Mouse (Mus musculus) cortical plate, adult 2 months (tissue): ENCODE measurements around the gene Zfp692. TPM values are rescaled to one million over a fixed set of nuclear protein-coding genes. Genes with fewer than 3 reads are reported as not detected.
"Not testable (repeated sequence)": the region's sequence is repeated elsewhere in the genome, so short reads cannot be mapped to it uniquely, and the experiment has no call there.

Experiments used
- H3K27ac ChIP-seq: fragments of 200-500 bp; 2 replicates; pipeline ENCODE4 v1.5.1; 2012; ENCODE audit warnings: low read length, control low read depth, inconsistent platforms; ENCODE audit not compliant: insufficient read depth
- H3K4me1 ChIP-seq: fragments of 200-500 bp; 2 replicates; pipeline ENCODE4 v1.6.1; 2011; ENCODE audit warnings: low read length; ENCODE audit not compliant: control insufficient read depth, insufficient read depth
- H3K4me3 ChIP-seq: fragments of 200-500 bp; 2 replicates; pipeline ENCODE4 v1.5.1; 2011; ENCODE audit warnings: mild to moderate bottlenecking, low read length, control low read depth; ENCODE audit not compliant: insufficient read depth
- CTCF ChIP-seq: fragments of 200-500 bp; IDR thresholded peaks from 2 replicates; pipeline ENCODE4 v1.5.1; 2011; ENCODE audit warnings: mild to moderate bottlenecking, control low read depth, low read length; ENCODE audit not compliant: insufficient read depth; ENCODE audit errors: extremely low read depth
- POLR2A ChIP-seq: fragments of 200-500 bp; IDR thresholded peaks from 2 replicates; pipeline ENCODE4 v1.6.1; 2011; ENCODE audit warnings: mild to moderate bottlenecking, low read length, control low read depth; ENCODE audit not compliant: insufficient read depth; ENCODE audit errors: extremely low read depth
- polyA plus RNA-seq: library from polyadenylated mRNA; depleted of rRNA; stranded (reverse); fragments of >200 nt; gene quantifications from 2 replicates; pipeline ENCODE4 v1.2.3, GENCODE M21; 2012; rRNA removed

The Zfp692 gene
- polyA plus RNA-seq, 1 experiment = 65.6 TPM

GRCm38 (mm10) chr11:58352681-58353548, 46.0 kb downstream of the Zfp692 start:
- TF ChIP-seq CTCF = no peak
- TF ChIP-seq POLR2A = no peak
- no peak overlapping the region for H3K4me3 ChIP-seq
- peaks cover 2% of the 10 kb centered on the region; the same call in 1 of the 2 replicates for H3K4me1 ChIP-seq
- no peak overlapping the region for H3K27ac ChIP-seq

DNA sequence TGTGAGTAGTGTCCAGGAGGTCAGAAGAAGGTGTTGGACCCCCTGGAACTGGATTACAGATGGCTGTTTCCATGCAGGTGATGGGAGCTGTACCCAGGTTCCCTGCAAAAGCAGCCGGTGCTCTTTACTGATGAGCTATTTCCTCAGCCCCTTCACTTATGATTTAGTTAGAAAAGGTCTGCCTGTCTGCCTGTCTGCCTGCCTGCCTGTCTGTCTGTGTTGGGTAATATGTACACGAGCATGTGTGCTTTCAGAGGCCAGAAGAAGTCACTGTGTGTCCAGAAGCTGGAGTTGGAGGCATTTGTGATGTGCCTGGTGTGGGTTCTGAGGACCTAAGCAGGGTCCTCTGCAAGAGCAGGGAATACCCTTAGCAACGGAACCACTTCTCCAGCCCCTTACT, 46.8 kb downstream of the Zfp692 start:
- H3K4me3 ChIP-seq = no peak overlapping the region
- no peak overlapping the region for H3K27ac ChIP-seq
- H3K4me1 ChIP-seq = peaks cover 2% of the 10 kb centered on the region; the same call in 1 of the 2 replicates
- TF ChIP-seq POLR2A (no peak), CTCF (no peak)

DNA sequence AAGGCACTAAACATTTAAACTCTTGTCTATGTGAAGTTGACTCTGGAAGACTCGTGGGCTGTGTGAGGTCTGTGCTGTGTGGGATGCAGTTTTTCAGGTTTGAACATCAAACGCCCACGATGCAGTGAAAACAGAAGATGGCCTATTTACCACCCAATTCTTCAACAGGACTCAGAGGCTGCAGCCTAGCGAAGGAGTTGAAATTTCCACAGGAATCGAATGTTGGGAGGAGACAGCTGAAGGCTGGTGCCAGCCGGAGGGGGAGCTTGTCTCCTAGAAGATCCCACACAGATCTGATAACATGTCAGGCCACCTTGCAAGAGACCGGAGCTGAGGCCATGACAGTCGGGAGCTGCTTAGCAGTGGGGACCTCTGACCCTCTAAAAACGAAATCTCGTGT, 47.6 kb downstream of the Zfp692 start:
- TF ChIP-seq CTCF (no peak), POLR2A (no peak)
- Histone ChIP-seq H3K4me3 (no peak overlapping the region), H3K27ac (no peak overlapping the region), H3K4me1 (peaks cover 2% of the 10 kb centered on the region; the same call in 1 of the 2 replicates)

GRCm38 (mm10) chr11:58354927-58355326, 48.1 kb downstream of the Zfp692 start:
- no peak overlapping the region for H3K27ac ChIP-seq
- no peak overlapping the region for H3K4me3 ChIP-seq
- TF ChIP-seq CTCF (no peak), POLR2A (no peak)
- peaks cover 2% of the 10 kb centered on the region; the same call in 1 of the 2 replicates for H3K4me1 ChIP-seq

- Histone ChIP-seq H3K4me1 (peaks cover 2% of the 10 kb centered on the region; the same call in 1 of the 2 replicates), H3K27ac (no peak overlapping the region), H3K4me3 (no peak overlapping the region)
- TF ChIP-seq CTCF (no peak), POLR2A (no peak)
Measured at GRCm38 (mm10) chr11:58357042-58357441, 50.2 kb downstream of the Zfp692 start.

GRCm38 (mm10) chr11:58357844-58358534, 51.1 kb downstream of the Zfp692 start:
- Histone ChIP-seq H3K27ac (no peak overlapping the region), H3K4me1 (peaks cover 2% of the 10 kb centered on the region; the same call in 1 of the 2 replicates), H3K4me3 (no peak overlapping the region)
- no peak for TF ChIP-seq POLR2A
- TF ChIP-seq CTCF = no peak

GRCm38 (mm10) chr11:58362562-58362961, 55.7 kb downstream of the Zfp692 start:
- H3K4me1 ChIP-seq, H3K4me3 ChIP-seq, H3K27ac ChIP-seq: not testable (repeated sequence)

Other genes with a start within 250 kb of the Zfp692 start
- not detected in 2 replicates for gene Gm12248, start 213.9 kb upstream of the Zfp692 start, polyA plus RNA-seq
- gene Cnot8, start 202.9 kb upstream of the Zfp692 start, polyA plus RNA-seq = 75.1 and 81.7 TPM in 2 replicates
- 8.6 and 9.5 TPM in 2 replicates for gene Gemin5, start 138.5 kb upstream of the Zfp692 start, polyA plus RNA-seq
- 50.0 and 50.1 TPM in 2 replicates for gene Mrpl22, start 135.4 kb upstream of the Zfp692 start, polyA plus RNA-seq
- 9.0 and 9.6 TPM in 2 replicates for gene Igtp, start 107.5 kb upstream of the Zfp692 start, polyA plus RNA-seq
- 4.0 and 5.7 TPM in 2 replicates for gene Irgm2, start 107.5 kb upstream of the Zfp692 start, polyA plus RNA-seq
- gene 4930438A08Rik, start 32.3 kb upstream of the Zfp692 start, polyA plus RNA-seq = not detected in 2 replicates
- 50.2 and 50.7 TPM in 2 replicates for gene Zfp672, start 23.3 kb downstream of the Zfp692 start, polyA plus RNA-seq
- gene Sh3bp5l, start 23.7 kb downstream of the Zfp692 start, polyA plus RNA-seq = 42.4 and 44.6 TPM in 2 replicates
- 0.08 and 0.11 TPM in 2 replicates for gene Lypd8, start 72.0 kb downstream of the Zfp692 start, polyA plus RNA-seq
- gene 1810065E05Rik, start 114.0 kb downstream of the Zfp692 start, polyA plus RNA-seq = not detected in 2 replicates
- gene Gm12253, start 125.5 kb downstream of the Zfp692 start, polyA plus RNA-seq = not detected in 2 replicates
- gene Lypd9, start 145.9 kb downstream of the Zfp692 start, polyA plus RNA-seq = not detected in 2 replicates
- gene Olfr30, start 155.2 kb downstream of the Zfp692 start, polyA plus RNA-seq = not detected in 2 replicates
- gene Olfr332, start 185.5 kb downstream of the Zfp692 start, polyA plus RNA-seq = not detected in 2 replicates
- not detected in 2 replicates for gene Olfr331, start 195.5 kb downstream of the Zfp692 start, polyA plus RNA-seq
- not detected in 2 replicates for gene Olfr330, start 227.8 kb downstream of the Zfp692 start, polyA plus RNA-seq
- gene Olfr329-ps, start 239.4 kb downstream of the Zfp692 start, polyA plus RNA-seq = 0.08 TPM in 1 of 2 replicates, not detected in the other
- 0.06 TPM in 1 of 2 replicates, not detected in the other for gene Olfr328, start 248.6 kb downstream of the Zfp692 start, polyA plus RNA-seq